Mouse (Mus musculus): ENCODE data around the gene Large2.
A peak's percentile ranks its signal among the peaks of the same experiment; 100 is the strongest.
"Not testable (repeated sequence)": the region's sequence is repeated elsewhere in the genome, so short reads cannot be mapped to it uniquely, and the experiment has no call there.

Gene Large2

DNA sequence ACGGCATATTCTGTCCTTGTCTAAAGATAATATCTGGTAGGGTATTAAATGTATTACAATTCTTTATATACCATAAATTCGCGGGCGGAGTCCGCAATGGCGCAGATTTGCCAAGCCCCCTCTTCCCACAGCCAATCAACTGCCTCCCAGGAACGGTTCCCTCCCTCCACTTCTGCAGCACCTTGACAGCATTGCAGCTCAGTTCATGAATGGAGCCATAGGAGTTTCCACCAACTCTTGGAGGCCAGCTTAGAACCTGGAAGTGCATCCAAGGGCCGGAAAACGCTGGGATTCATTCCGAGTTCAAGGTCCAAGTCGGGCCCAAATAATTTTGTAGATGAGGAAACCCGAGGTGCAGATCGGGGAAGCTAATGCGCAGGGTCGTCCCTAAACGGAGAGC lies at the start of gene Large2, which contains the start of gene Pex16:
Large2 (minus strand) TSS at position 356 of the 400 bp plus-strand sequence.
Pex16 (plus strand) TSS at position 163 of the 400 bp plus-strand sequence.
- DNase-seq = peak; percentile 67

DNA sequence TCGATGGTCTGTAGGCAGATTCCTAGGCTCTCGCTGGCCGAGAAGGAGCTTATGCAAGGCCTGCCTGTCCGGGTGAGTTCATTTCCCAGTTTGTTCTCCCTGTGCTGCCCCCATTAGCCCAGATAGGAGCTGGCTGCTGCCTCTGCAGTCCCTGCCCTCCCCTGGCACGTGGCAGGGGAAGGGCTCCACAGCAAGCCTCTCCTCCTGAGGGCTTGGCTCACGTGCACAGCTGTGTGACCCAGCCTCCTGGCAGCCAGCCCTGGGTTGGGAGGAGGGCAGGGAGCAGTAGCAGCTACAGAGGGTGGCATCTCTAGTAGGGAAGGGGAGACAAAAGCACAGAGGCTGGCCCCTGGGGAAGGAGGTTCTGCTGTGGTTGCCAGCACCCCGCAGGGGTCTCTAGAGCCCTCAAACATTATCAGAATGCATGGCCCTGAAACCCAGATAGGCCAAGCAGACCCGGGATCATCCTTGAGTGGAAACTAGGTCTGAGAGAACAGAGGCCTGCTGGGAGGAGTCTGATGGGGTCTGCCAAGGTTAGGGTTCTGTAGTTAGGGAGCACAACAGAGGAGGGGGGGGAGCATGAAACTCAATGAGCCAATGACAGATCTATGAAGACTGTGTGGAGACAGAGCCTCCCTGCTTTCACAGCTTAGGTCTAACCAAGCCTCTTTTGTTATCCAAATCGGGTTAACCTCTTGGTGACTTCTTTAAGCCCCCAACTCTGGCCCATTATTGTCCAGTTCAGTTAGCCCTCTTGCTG lies 49.2 kb upstream of the Large2 start:
- no peak for DNase-seq

DNA sequence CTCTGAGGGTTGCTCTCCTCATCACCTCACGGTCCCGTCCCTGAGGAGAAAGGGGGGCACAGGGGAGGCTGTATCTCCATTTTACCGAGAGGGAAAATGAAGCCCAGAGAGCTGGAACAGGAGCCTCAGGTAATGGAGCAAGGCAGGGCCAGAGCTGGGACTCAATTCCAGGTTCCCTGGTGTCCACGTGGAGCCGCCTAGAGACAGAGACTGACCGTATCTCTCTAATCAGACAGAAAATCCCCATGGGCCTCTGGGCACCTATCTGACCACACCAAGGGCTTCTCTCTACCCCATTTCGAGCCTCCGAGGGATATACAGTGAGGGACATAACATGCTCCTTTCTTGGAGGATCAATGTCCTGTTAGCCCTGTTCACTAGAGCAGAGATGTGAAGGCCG lies 48.5 kb upstream of the Large2 start:
- no peak for DNase-seq

DNA sequence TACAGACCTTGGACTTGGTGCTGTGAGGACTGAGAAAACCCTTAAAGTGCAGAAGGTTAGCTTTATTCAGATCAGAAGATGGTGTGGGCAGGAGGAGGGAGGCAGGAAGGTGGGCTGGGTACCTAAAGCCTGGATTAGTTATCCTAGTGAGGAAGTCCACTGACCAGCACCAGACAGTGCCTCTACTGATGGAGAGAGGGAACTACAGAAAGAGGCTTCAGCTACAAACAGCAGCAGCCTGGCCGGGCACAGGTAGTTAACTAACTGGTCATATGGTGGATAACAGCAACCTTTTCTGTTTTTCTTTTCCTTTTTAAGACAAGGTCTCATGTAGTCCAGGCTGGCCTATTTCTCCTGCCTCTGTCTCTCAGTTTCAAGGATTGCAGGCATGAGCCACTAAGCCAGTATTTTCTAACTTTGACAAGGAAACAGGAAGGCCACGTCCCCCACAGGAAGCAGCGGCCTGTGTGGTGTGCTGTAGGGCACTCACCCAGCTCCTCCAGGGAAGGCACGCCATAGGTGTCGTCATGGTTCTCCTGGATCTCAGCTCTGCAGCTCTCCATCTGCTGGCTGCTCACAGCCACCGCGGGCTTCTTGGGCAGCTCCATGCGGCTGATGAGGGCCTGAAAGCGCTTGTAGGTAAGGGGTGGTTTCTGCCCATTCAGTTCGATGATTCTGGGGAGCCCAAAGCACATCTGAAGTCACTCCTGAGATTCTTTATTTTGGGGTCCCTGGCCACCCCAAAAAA lies 47.9 kb upstream of the Large2 start:
- DNase-seq = no peak

DNA sequence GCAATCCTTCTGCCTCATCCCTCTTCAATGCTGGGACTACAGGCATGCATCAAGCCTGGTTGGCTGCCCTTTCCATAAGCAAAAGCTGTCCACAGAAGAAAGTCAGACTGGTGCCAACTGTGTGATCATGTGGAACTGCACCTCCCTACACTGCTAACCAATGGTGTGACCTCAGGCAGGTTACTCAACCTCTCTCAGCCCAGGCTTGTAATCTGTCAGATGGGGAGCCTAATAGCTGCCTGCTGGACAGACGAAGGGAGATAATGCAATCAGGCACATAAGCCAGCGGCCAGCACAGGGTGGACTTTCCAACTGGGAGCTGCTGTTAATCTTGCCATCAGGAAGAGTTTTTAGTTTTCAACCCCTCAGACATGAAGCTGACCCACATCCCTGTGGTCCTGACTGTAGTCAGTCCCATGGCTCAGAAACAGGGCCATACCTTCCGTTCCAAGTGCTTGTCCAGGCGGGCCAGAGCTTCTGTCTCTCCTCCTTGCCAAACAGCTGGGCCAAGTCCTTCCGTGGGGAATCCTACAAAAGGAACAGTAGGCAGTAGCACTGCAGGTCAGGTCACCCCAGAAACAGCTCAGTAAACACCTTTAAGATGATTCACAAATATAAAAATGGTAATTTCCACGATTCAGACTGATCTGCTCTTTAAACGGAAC lies 47.2 kb upstream of the Large2 start:
- DNase-seq = no peak

DNA sequence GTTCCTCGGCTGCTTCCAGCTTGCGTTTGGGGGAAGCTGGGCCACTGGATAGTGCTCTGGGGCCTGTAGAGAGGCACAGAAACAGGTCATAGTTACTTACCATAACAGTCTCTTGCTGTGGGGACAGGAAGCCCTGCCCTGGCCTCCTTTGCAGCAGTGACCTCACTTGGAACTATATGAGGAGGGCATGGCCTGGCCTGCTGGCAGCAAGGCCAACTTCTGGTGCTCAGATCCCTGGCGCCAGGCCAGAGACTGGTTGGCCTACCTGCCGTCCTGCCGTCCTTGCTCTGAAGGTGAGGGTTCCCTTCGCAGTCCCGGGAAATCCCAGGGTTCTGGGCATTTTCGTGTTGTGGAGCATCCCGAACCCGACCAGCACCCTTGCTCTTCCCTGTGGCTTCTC lies 37.0 kb upstream of the Large2 start:
- no peak for DNase-seq

DNA sequence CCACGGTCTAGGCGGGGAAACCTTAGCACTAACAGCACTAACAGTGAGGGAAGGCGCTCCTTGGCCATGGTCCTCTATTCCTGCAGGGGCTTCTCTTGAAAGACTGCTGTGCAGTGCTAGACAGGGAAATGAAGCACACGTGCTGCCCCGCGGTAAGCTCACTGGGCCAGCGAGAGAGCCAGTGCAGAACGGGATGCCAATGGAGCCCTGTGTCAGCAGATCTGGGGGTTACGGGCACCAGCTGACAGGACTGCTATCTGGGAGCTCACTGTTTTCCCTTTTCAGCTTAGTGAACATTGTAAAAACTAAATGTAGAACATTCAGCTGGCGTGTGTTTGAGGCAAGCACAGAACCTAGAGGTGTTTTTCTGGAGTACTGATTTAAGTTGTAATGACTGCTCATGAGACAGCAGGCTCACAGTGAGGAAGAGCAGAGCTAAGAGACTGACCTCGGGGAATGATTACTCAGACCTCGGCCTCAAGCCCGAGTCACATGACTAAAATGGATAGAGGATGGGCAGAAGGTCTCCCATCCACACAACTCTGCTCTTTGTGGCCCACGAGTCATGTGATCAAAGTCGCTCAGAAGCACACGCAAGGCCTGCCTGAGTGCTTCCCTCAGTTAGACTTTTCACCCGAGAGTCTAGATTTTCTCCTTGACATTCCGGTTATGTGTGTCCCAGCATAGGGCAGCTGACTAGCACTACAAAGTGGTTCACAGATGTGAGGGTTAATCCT lies 33.8 kb upstream of the Large2 start:
- no peak for DNase-seq

DNA sequence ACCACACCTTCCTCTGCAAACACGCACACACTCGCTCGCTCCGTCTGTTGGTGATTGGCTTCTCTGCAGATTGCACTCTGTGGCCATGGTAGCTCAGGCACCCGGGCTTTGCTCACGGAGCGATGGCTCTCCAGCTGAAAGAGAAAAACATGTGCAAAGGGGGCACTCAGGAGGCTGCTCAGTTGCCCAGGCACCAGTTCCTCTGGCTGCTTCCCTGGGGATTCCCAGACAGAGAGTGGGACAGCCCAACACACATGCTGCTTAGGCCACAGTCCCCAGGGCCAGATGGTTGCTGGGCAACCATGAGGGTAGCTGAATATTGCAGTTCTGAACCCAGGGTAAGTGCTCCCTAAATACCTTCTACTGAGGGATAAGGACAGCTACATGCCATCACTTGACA lies 31.0 kb upstream of the Large2 start:
- no peak for DNase-seq

DNA sequence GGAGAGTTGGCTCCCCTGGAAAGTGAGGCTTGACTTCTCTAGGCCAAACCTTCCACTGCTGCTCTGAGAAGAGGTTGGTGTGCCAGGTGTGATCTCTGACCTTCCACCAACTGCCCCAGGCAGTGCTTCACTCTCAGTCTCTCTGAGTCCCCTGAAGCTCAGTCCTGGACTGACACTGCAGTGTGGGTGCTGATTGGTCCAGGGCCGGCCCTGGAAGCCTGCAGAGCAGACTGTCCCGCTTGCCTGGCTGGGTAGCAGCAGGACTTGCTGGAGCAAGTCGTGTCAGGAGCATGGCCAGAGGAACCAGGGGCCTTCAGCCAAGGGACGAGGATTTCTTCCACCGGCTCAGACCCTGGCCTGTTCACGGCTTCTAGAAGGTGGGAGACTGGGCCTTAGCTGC lies 30.1 kb upstream of the Large2 start:
- no peak for DNase-seq

DNA sequence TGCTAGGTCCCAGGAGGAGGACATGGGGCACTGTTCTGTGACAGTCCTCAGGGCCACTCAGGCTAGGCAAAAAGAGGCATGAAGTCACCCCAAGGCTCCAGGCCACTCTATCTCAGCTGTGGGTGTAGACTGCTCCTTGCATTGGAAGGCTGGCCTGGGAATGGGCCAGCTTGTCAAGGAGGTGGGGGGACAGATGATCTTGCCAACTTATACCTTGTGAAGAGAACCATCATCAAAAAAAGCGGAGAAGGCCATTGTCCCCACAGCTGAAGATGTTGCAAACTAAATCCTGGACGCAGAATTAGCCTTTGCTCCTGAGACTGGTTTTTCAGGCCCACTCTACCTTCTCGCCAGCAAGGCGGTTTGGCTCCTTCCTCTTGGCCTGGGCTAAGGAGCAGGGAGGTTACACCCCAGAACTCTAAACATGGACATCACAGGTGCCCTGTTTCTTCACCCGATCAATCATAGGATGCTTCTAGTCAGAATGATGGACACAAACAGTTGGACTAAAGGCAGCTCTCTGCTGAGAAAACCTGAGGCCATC lies 29.2 kb upstream of the Large2 start:
- DNase-seq = no peak

DNA sequence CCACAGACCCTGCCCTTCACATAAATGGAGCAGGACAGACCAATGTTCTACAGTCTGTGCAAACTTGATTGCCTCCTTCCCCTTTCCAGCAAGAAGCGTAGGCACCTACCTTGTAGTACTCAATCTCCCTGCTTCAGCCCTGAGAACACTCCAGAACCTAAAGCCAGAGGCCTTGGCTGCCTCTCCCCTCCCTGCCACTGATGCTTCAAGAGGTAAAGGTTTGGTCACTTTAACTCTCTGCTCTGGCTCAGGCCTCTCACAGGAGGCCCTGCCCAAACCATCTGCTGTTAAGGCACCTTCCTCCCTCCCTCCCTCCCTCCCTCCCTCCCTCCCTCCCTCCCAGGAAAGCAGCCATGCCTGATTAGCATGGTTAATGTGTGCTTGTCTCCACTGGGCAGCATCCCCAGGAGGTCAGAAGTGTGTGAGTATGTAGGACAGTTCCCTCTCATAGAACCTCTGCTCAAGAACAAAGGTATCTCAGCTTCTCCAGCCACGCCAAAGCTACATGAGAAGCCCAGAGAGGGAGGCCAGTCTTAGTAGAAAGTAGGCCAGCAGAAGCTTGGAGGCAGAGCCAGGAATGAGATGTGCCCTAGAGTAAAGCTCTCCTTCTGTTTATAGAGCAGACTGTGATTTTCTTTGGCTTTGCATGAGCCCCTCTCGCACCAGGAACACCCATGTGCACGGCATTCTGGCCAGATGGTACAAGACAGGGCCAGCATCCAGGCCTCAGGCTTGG lies 28.1 kb upstream of the Large2 start:
- DNase-seq = no peak

DNA sequence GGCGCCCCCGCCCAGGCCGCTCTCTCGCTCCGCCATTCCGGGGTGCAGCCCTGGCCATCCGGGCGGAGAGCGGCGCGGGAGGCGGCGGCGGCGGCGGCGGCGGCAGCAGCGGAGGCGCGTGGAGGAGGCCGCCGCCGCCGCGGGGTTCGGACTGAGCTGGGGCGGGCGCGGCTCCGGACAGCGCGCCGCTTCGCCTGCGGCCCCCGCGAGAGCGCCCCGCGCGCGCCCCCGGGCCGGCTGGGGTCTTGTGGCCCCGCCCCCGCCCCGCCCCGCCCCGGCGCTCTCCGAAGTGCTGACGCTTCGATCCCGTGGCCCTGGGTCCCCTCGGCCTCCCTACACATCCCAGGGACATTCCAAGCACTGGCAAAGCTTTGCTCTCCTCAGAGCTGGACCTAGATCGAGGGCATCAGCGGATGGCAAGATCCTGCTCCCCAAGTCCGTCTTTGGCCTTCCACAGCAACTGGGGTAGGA lies 26.5 kb upstream of the Large2 start, which contains the start of gene Mapk8ip1:
Mapk8ip1 (minus strand) TSS at position 173 of the 471 bp plus-strand sequence.
- DNase-seq = peak; percentile 23

DNA sequence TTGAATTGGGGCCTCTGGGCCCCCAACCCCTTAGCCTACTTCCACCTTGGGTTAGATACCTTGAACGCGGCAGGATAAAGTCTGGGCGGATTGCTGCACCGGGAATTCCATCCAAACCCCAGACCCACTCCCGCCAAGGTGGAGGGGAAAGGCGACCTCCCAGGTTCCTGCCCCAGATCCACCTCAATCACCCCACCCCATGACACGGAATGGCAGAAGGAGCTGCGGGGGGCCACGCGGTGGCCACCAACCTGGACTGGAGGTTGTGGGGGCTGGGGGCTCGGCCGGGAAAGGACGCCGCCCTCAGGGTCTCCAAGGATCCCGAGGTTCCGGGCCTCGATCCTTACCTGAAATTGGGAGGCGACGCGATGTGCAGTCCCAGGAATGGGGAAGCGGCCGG lies 26.0 kb upstream of the Large2 start:
- DNase-seq = no peak

DNA sequence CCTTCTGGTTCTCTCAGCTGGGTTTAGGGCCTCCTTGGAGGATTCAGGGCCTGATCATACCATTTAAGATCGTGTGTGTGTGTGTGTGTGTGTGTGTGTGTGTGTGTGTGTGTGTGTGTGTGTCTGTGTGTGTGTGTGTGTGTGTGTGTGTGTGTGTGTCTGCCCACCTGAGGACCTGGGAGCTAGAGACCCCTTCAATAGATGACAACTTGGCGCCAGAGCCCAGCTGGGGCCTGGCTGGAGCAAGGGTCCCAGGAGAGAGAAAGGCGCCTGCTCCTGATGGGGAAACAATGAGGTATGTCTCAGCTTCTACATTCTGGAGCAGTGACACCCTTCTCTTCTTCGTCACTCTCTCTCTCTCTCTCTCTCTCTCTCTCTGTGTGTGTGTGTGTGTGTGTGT lies 25.2 kb upstream of the Large2 start:
- not testable (repeated sequence) for DNase-seq

DNA sequence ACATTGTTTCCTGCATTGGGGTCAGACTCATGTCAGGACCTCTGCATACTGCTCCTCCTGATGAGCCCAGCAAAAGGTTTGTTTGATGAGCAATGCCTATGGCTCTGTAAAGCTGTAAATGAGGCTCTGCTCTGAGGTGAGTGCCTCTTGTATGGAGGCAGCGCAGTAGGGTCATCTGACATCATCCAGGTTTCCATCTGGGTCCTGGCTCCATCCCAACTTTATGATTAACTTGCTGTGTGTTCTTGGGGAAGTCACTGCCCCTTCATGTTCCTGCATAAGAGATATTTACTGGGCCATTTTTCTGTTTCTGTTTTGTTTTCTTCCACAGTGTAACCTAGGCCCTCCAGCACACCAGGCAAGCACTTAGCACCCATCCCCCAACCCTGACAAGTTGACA lies 22.8 kb upstream of the Large2 start:
- DNase-seq = no peak

DNA sequence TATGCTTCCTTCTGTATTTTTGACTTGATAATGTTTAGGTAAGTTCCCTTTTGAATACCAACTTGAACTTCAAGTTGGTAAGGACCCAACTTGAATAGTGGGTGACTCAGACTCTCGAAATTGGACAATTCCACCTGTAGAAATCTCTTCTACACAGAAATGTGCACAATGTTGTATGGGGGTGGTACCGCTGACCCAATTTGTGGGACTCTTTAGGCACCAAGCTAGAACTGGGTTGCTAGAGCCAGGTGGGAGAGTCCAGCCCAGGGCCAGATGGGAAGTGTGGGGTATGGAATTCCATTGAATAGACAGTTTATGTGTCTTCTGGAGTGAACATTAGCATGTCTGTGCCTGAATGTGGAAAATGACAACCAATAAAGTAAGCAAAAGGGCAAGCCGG lies 20.9 kb upstream of the Large2 start:
- no peak for DNase-seq

DNA sequence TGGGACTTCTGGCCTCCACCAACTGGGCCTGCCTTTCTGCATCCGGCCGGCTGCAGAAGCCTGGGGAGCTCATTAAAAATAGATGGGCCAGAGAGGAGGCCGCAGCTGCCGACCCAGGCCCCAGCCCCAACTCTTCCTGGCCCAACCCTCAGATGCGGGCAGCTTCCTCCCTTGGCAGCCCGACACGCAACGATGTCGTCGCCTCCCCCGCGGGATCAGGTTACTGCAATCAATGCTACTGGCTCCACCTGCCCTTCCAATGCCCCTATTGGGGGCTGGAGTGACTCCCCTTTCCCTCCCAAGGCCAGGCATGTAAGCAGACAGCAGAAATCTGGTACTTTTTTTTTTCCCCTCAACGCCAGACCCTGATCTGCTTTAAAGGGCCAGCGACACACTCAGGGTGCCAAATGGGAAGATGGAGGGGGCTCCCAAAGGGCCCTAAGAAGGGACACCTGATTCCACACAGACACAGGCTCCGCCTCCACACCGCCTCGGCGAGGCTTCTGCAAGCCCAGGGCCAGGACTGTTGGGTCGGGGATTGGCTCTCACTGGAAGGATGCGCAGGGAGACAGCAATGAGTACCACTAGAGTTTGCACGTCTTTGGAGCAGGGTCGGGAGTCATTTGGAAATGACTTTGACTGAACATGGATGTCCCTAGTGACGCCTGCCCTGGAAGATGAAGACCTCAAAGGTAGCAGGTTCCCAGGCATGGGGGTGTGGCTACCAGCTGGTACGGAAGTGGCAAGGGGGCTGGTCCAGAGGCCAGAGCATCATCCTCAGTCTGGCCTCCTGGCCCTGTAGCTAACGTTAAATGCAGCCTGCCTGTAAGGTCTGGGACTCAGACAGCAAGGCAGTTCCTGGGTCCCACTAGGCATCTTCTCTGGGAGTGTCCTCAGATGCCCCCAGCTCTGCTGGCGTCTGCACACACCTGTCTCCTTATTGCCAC lies 17.9 kb upstream of the Large2 start:
- DNase-seq = peak; percentile 46

DNA sequence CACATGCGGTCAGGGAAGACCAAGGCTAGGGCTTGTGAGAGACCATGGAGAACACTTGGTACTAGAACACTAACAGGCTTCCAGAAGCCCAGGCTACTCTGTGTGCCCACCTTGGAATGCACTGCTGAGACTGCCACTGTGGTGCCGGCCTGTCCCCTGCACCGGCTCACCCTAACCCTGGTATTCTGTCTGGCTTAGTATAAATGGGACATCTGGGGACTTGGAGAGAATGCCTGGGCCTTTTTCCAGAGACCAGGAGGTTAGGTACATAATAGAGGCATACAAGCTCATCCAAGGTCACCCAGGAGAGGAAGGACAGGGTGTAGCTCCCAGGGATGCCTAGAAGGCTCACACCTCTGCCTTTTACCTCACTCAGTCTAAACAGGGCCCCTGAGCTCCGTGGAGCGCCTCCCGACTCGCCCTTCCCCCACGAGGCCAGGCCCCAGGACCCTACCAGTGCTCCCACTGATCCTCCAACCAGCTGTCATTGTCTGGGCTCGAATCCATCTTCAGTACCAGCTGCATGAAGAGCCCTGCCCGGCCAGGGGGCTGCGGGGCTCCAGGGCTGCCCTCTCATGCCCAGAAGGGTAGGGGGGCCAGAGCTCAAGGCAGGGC lies 17.1 kb upstream of the Large2 start:
- no peak for DNase-seq

DNA sequence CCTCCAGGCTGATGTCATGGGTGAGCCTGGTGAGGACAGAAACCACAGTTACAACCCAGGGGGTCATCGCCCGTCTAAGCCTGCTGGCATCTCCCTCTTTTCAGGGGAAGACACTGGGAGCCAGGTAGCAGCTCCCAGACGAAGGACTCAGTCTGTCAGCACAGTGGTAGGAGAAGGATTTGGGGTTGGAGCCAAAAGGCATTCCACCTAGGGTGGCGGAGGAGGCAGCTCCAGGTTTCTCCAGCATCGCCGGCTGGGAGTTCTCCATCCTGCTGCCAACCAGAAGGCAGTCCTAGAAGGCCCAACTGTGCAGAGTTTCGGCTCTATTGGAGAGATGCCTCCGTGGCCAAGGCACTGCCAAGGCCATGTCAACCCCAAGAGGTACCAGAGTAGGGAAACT lies 16.4 kb upstream of the Large2 start:
- no peak for DNase-seq
